Mouse (Mus musculus): Measurements from ENCODE around the gene 4931414P19Rik.
"Not testable (repeated sequence)": the region's sequence is repeated elsewhere in the genome, so short reads cannot be mapped to it uniquely, and the experiment has no call there.

Gene 4931414P19Rik

GRCm38 (mm10) chr14:54629797-54630196 is 24.0 kb upstream of the 4931414P19Rik start:
- DNase-seq (ENCODE audit: extremely low read depth, low read depth, low spot score) = no peak

- no peak for DNase-seq (ENCODE audit: extremely low read depth, low read depth, low spot score)
Observed at GRCm38 (mm10) chr14:54628103-54628502, 22.3 kb upstream of the 4931414P19Rik start.

GRCm38 (mm10) chr14:54624976-54625375 is 19.2 kb upstream of the 4931414P19Rik start:
- no peak for DNase-seq (ENCODE audit: extremely low read depth, low read depth, low spot score)

GRCm38 (mm10) chr14:54623334-54623733 is 17.5 kb upstream of the 4931414P19Rik start:
- DNase-seq (ENCODE audit: extremely low read depth, low read depth, low spot score) = no peak

- no peak for DNase-seq (ENCODE audit: extremely low read depth, low read depth, low spot score)
Observed at GRCm38 (mm10) chr14:54621133-54621532, 15.3 kb upstream of the 4931414P19Rik start, which contains the start of gene Psmb11. Psmb11 (plus strand) TSS chr14:54621433.

- peak; percentile 47 for DNase-seq (ENCODE audit: extremely low read depth, low read depth, low spot score)
Observed at GRCm38 (mm10) chr14:54617897-54618365, 12.1 kb upstream of the 4931414P19Rik start, which contains the start of gene Psmb5. Psmb5 (minus strand) TSS chr14:54618022.

GRCm38 (mm10) chr14:54617152-54617896 is 11.5 kb upstream of the 4931414P19Rik start:
- no peak for DNase-seq (ENCODE audit: extremely low read depth, low read depth, low spot score)

- DNase-seq (ENCODE audit: extremely low read depth, low read depth, low spot score) = peak; percentile 28
Observed at GRCm38 (mm10) chr14:54616226-54616825, 10.5 kb upstream of the 4931414P19Rik start.

- DNase-seq (ENCODE audit: extremely low read depth, low read depth, low spot score) = not testable (repeated sequence)
Observed at GRCm38 (mm10) chr14:54614130-54614529, 8.3 kb upstream of the 4931414P19Rik start.

GRCm38 (mm10) chr14:54610648-54611047 is 4.9 kb upstream of the 4931414P19Rik start:
- no peak for DNase-seq (ENCODE audit: extremely low read depth, low read depth, low spot score)

- no peak for DNase-seq (ENCODE audit: extremely low read depth, low read depth, low spot score)
Observed at GRCm38 (mm10) chr14:54609962-54610361, 4.2 kb upstream of the 4931414P19Rik start.

- DNase-seq (ENCODE audit: extremely low read depth, low read depth, low spot score) = no peak
Observed at GRCm38 (mm10) chr14:54609245-54609644, 3.5 kb upstream of the 4931414P19Rik start.

- no peak for DNase-seq (ENCODE audit: extremely low read depth, low read depth, low spot score)
Observed at GRCm38 (mm10) chr14:54607226-54607625, 1.4 kb upstream of the 4931414P19Rik start.

GRCm38 (mm10) chr14:54603686-54604085 is 2.1 kb downstream of the 4931414P19Rik start:
- DNase-seq (ENCODE audit: extremely low read depth, low read depth, low spot score) = no peak

- DNase-seq (ENCODE audit: extremely low read depth, low read depth, low spot score) = peak; percentile 66
Observed at GRCm38 (mm10) chr14:54603038-54603654, 2.6 kb downstream of the 4931414P19Rik start.

GRCm38 (mm10) chr14:54602613-54603012 is 3.2 kb downstream of the 4931414P19Rik start:
- no peak for DNase-seq (ENCODE audit: extremely low read depth, low read depth, low spot score)

- no peak for DNase-seq (ENCODE audit: extremely low read depth, low read depth, low spot score)
Observed at GRCm38 (mm10) chr14:54601601-54602000, 4.2 kb downstream of the 4931414P19Rik start.

GRCm38 (mm10) chr14:54597084-54597483 is 8.7 kb downstream of the 4931414P19Rik start:
- no peak for DNase-seq (ENCODE audit: extremely low read depth, low read depth, low spot score)

GRCm38 (mm10) chr14:54594631-54595414 is 11.0 kb downstream of the 4931414P19Rik start:
- DNase-seq (ENCODE audit: extremely low read depth, low read depth, low spot score) = no peak

GRCm38 (mm10) chr14:54594055-54594454 is 11.7 kb downstream of the 4931414P19Rik start:
- no peak for DNase-seq (ENCODE audit: extremely low read depth, low read depth, low spot score)
